Mouse (Mus musculus) megakaryocyte, adult 5-6 weeks (primary cell): Measurements from ENCODE around the gene Pax5. TPM values are rescaled to one million over a fixed set of nuclear protein-coding genes. Genes with fewer than 3 reads are reported as not detected.

Experiments
- ATAC-seq: 2 replicates; pipeline ENCODE4 v1.8.0; 2016; ENCODE audit warnings: mild to moderate bottlenecking, inconsistent platforms; ENCODE audit not compliant: poor library complexity, severe bottlenecking
- total RNA-seq, 2 experiments: library from RNA; stranded (forward) in 1 of 2; stranded (reverse) in 1 of 2; fragments of 153-499, 151-499 nt in 1 of 2; fragments of 221-1000, 200-1000 nt in 1 of 2; gene quantifications; 2 replicates each; pipeline versions ENCODE4 v1.2.3 to v1.2.4; 2015 to 2017

Pax5 gene
- total RNA-seq, 2 experiments from 2014 or later: 0.04 TPM; not detected in 1

GRCm38 (mm10) chr4:44556586-44557281 is 153.6 kb downstream of the Pax5 start:
- no peak for ATAC-seq

- ATAC-seq: no peak
These were observed 154.7 kb downstream of the Pax5 start for GRCm38 (mm10) chr4:44555576-44555975.

GRCm38 (mm10) chr4:44551470-44551869 is 158.8 kb downstream of the Pax5 start:
- no peak for ATAC-seq

- ATAC-seq: no peak
These were observed 161.3 kb downstream of the Pax5 start for GRCm38 (mm10) chr4:44549029-44549428.

- ATAC-seq: no peak
These were observed 164.6 kb downstream of the Pax5 start for GRCm38 (mm10) chr4:44545669-44546068.

GRCm38 (mm10) chr4:44544495-44544894 is 165.8 kb downstream of the Pax5 start:
- no peak for ATAC-seq

GRCm38 (mm10) chr4:44543880-44544279 is 166.4 kb downstream of the Pax5 start:
- no peak for ATAC-seq

GRCm38 (mm10) chr4:44542101-44542500 is 168.2 kb downstream of the Pax5 start:
- no peak for ATAC-seq

- no peak for ATAC-seq
These were observed 171.8 kb downstream of the Pax5 start for GRCm38 (mm10) chr4:44538488-44538887.

- ATAC-seq: no peak
These were observed 173.5 kb downstream of the Pax5 start for GRCm38 (mm10) chr4:44536794-44537193.

GRCm38 (mm10) chr4:44535646-44536045 is 174.6 kb downstream of the Pax5 start:
- no peak for ATAC-seq

- ATAC-seq: no peak
These were observed 177.0 kb downstream of the Pax5 start for GRCm38 (mm10) chr4:44533286-44533685.

GRCm38 (mm10) chr4:44532731-44533130 is 177.6 kb downstream of the Pax5 start:
- ATAC-seq: no peak

- no peak for ATAC-seq
These were observed 185.0 kb downstream of the Pax5 start for GRCm38 (mm10) chr4:44525336-44525735.

GRCm38 (mm10) chr4:44518923-44519322 is 191.4 kb downstream of the Pax5 start:
- no peak for ATAC-seq

- no peak for ATAC-seq
These were observed 196.3 kb downstream of the Pax5 start for GRCm38 (mm10) chr4:44513981-44514380.

GRCm38 (mm10) chr4:44511682-44512081 is 198.6 kb downstream of the Pax5 start:
- ATAC-seq: no peak

- ATAC-seq: no peak
These were observed 201.7 kb downstream of the Pax5 start for GRCm38 (mm10) chr4:44508386-44509226.

- no peak for ATAC-seq
These were observed 202.4 kb downstream of the Pax5 start for GRCm38 (mm10) chr4:44507861-44508260.

GRCm38 (mm10) chr4:44504998-44505397 is 205.3 kb downstream of the Pax5 start:
- no peak for ATAC-seq

GRCm38 (mm10) chr4:44502196-44502867 is 208.0 kb downstream of the Pax5 start:
- ATAC-seq: no peak

- no peak for ATAC-seq
These were observed 212.1 kb downstream of the Pax5 start for GRCm38 (mm10) chr4:44498156-44498555.
